Mouse (Mus musculus): ENCODE measurements at regions not wholly inside any gene's neighbourhood (a gene's known extent, or its start where the extent isn't known, plus 50 kb on each side); places are given as distances from the start of the nearest gene placed in this dataset.

- TF ChIP-seq POLR2A (IDR thresholded peaks at IDR 0.05; ENCODE audit: extremely low read depth, insufficient read depth, low read length) (no peak), CTCF (IDR thresholded peaks at IDR 0.05; ENCODE audit: low read depth, low read length) (no peak)
Observed at GRCm38 (mm10) chr9:116245136-116245535, 70.0 kb upstream of the Tgfbr2 start.
